Mouse (Mus musculus) midbrain, embryonic 10.5 days (tissue): ENCODE measurements around the gene Gpcpd1. TPM values are rescaled to one million over a fixed set of nuclear protein-coding genes. Genes with fewer than 3 reads are reported as not detected.

Experiments used
- DNase-seq: peaks from one replicate; pipeline ENCODE4 v3.0.0-alpha.2; 2017; ENCODE audit warnings: low spot score
- H3K27ac ChIP-seq: fragments of 300-500 bp; sonication (generic); replicated peaks from 2 replicates; pipeline ENCODE4 v1.5.1; 2016; ENCODE audit warnings: mild to moderate bottlenecking
- H3K27me3 ChIP-seq: fragments of 300-500 bp; sonication (generic); 2 replicates; pipeline ENCODE4 v1.6.1; 2016; ENCODE audit warnings: low read depth, mild to moderate bottlenecking; ENCODE audit not compliant: poor library complexity, severe bottlenecking
- H3K36me3 ChIP-seq: fragments of 300-500 bp; sonication (generic); 2 replicates; pipeline ENCODE4 v1.6.1; 2016; ENCODE audit warnings: mild to moderate bottlenecking, moderate library complexity
- H3K4me1 ChIP-seq: fragments of 300-500 bp; sonication (generic); 2 replicates; pipeline ENCODE4 v1.6.1; 2016
- H3K4me3 ChIP-seq: fragments of 300-500 bp; sonication (generic); 2 replicates; pipeline ENCODE4 v1.5.1; 2016; ENCODE audit warnings: mild to moderate bottlenecking, moderate library complexity
- H3K9me3 ChIP-seq: fragments of 300-500 bp; sonication (generic); replicated peaks from 2 replicates; pipeline ENCODE4 v1.6.1; 2016; ENCODE audit warnings: mild to moderate bottlenecking
- WGBS: fragments of 180-500 bp; shearing (Covaris S2); methylation state at CpG from one replicate; pipeline ENCODE4 v1.1.7; 2016; 5-methylcytosine and 5-hydroxymethylcytosine counted together
- polyA plus RNA-seq: library from polyadenylated mRNA; unstranded; fragments of >200 nt; fragmentation: Nextera tagmentation; extraction: Ambion mirVana; gene quantifications from 2 replicates; pipeline ENCODE4 v1.2.1, GENCODE M21; 2016

Gpcpd1 gene
- polyA plus RNA-seq = 29.2 and 41.1 TPM in 2 replicates

GRCm38 (mm10) chr2:132587240-132587779 lies at the start of gene Gpcpd1:
Gpcpd1 (minus strand) TSS chr2:132587729.
- no peak for DNase-seq
- Histone ChIP-seq H3K27me3 (no peaks in the 10 kb centered on the region), H3K4me3 (no peak within 1 kb of the TSS), H3K36me3 (no peaks in the 10 kb centered on the region), H3K9me3 (no peaks in the 10 kb centered on the region), H3K4me1 (no peaks in the 10 kb centered on the region), H3K27ac (no peak within 1 kb of the TSS)
- WGBS = 92% methylated on average over 7 of the region's 7 CpGs

GRCm38 (mm10) chr2:132636534-132636933 lies 49.0 kb upstream of the Gpcpd1 start:
- 76% methylated on average over 1 of the region's 1 CpGs for WGBS
- H3K4me1 ChIP-seq = no peaks in the 10 kb centered on the region
- no peaks in the 10 kb centered on the region for H3K27me3 ChIP-seq
- H3K36me3 ChIP-seq = no peaks in the 10 kb centered on the region
- H3K27ac ChIP-seq = no peak overlapping the region
- H3K4me3 ChIP-seq = no peak overlapping the region
- H3K9me3 ChIP-seq = no peaks in the 10 kb centered on the region
- no peak for DNase-seq

- Histone ChIP-seq H3K27me3 (no peaks in the 10 kb centered on the region), H3K4me1 (no peaks in the 10 kb centered on the region), H3K9me3 (no peaks in the 10 kb centered on the region), H3K27ac (no peak overlapping the region), H3K36me3 (no peaks in the 10 kb centered on the region), H3K4me3 (no peak overlapping the region)
- WGBS = 86% methylated on average over 2 of the region's 2 CpGs
- DNase-seq = no peak
These were observed 41.1 kb upstream of the Gpcpd1 start for GRCm38 (mm10) chr2:132628626-132629025.

GRCm38 (mm10) chr2:132623092-132623491 lies 35.6 kb upstream of the Gpcpd1 start:
- Histone ChIP-seq H3K27me3 (no peaks in the 10 kb centered on the region), H3K9me3 (no peaks in the 10 kb centered on the region), H3K4me1 (no peaks in the 10 kb centered on the region)

GRCm38 (mm10) chr2:132617693-132618092 lies 30.2 kb upstream of the Gpcpd1 start:
- Histone ChIP-seq H3K4me3 (no peak overlapping the region), H3K9me3 (no peaks in the 10 kb centered on the region), H3K4me1 (no peaks in the 10 kb centered on the region), H3K27me3 (no peaks in the 10 kb centered on the region), H3K27ac (no peak overlapping the region), H3K36me3 (no peaks in the 10 kb centered on the region)
- 68% methylated on average over 3 of the region's 3 CpGs for WGBS
- DNase-seq = no peak

More at GRCm38 (mm10) chr2:132623092-132623491, 35.6 kb upstream of the Gpcpd1 start:
- WGBS = 76% methylated on average over 1 of the region's 1 CpGs
- Histone ChIP-seq H3K36me3 (no peaks in the 10 kb centered on the region), H3K27ac (no peak overlapping the region), H3K4me3 (no peak overlapping the region)
- DNase-seq = no peak

- WGBS = 80% methylated on average over 5 of the region's 5 CpGs
- no peaks in the 10 kb centered on the region; the same call in 1 of the 2 replicates for H3K9me3 ChIP-seq
- DNase-seq = no peak
- no peaks in the 10 kb centered on the region for H3K4me1 ChIP-seq
- no peak overlapping the region for H3K4me3 ChIP-seq
- no peaks in the 10 kb centered on the region for H3K36me3 ChIP-seq
- no peaks in the 10 kb centered on the region for H3K27me3 ChIP-seq
- H3K27ac ChIP-seq = no peak overlapping the region
These were observed 26.2 kb upstream of the Gpcpd1 start for GRCm38 (mm10) chr2:132613581-132614188.

- DNase-seq = no peak
- H3K27me3 ChIP-seq = no peaks in the 10 kb centered on the region
- 89% methylated on average over 4 of the region's 4 CpGs for WGBS
These were observed 24.2 kb upstream of the Gpcpd1 start for GRCm38 (mm10) chr2:132611551-132612233.

GRCm38 (mm10) chr2:132607141-132608093 lies 19.9 kb upstream of the Gpcpd1 start:
- Histone ChIP-seq H3K4me1 (0 out of 2 replicates have a peak, but pooled peaks cover 3% of the 10 kb centered on the region), H3K27me3 (no peaks in the 10 kb centered on the region), H3K36me3 (no peaks in the 10 kb centered on the region), H3K9me3 (no peaks in the 10 kb centered on the region; the same call in 1 of the 2 replicates), H3K4me3 (no peak overlapping the region), H3K27ac (no peak overlapping the region)
- 61% methylated on average over 10 of the region's 10 CpGs for WGBS
- DNase-seq = no peak

More at GRCm38 (mm10) chr2:132611551-132612233, 24.2 kb upstream of the Gpcpd1 start:
- Histone ChIP-seq H3K4me3 (no peak overlapping the region), H3K36me3 (no peaks in the 10 kb centered on the region), H3K9me3 (no peaks in the 10 kb centered on the region; the same call in 1 of the 2 replicates), H3K4me1 (0 out of 2 replicates have a peak, but pooled peaks cover 3% of the 10 kb centered on the region), H3K27ac (no peak overlapping the region)

- Histone ChIP-seq H3K27me3 (no peaks in the 10 kb centered on the region), H3K4me3 (no peak overlapping the region), H3K36me3 (no peaks in the 10 kb centered on the region), H3K27ac (no peak overlapping the region), H3K4me1 (0 out of 2 replicates have a peak, but pooled peaks cover 3% of the 10 kb centered on the region), H3K9me3 (no peaks in the 10 kb centered on the region; the same call in 1 of the 2 replicates)
- 71% methylated on average over 5 of the region's 5 CpGs for WGBS
- DNase-seq = no peak
These were observed 18.4 kb upstream of the Gpcpd1 start for GRCm38 (mm10) chr2:132605795-132606563.

GRCm38 (mm10) chr2:132604922-132605321 lies 17.4 kb upstream of the Gpcpd1 start:
- H3K4me1 ChIP-seq = 0 out of 2 replicates have a peak, but pooled peaks cover 3% of the 10 kb centered on the region
- no peak for DNase-seq
- H3K4me3 ChIP-seq = no peak overlapping the region
- no peak overlapping the region for H3K27ac ChIP-seq
- no peaks in the 10 kb centered on the region for H3K36me3 ChIP-seq
- WGBS = 88% methylated on average over 4 of the region's 4 CpGs
- H3K27me3 ChIP-seq = no peaks in the 10 kb centered on the region
- no peaks in the 10 kb centered on the region for H3K9me3 ChIP-seq

GRCm38 (mm10) chr2:132603706-132604105 lies 16.2 kb upstream of the Gpcpd1 start:
- Histone ChIP-seq H3K36me3 (no peaks in the 10 kb centered on the region), H3K4me1 (0 out of 2 replicates have a peak, but pooled peaks cover 3% of the 10 kb centered on the region), H3K27ac (no peak overlapping the region), H3K4me3 (no peak overlapping the region), H3K9me3 (no peaks in the 10 kb centered on the region), H3K27me3 (no peaks in the 10 kb centered on the region)
- WGBS = 82% methylated on average over 2 of the region's 2 CpGs
- DNase-seq = no peak
